In the genomic region with DNA sequence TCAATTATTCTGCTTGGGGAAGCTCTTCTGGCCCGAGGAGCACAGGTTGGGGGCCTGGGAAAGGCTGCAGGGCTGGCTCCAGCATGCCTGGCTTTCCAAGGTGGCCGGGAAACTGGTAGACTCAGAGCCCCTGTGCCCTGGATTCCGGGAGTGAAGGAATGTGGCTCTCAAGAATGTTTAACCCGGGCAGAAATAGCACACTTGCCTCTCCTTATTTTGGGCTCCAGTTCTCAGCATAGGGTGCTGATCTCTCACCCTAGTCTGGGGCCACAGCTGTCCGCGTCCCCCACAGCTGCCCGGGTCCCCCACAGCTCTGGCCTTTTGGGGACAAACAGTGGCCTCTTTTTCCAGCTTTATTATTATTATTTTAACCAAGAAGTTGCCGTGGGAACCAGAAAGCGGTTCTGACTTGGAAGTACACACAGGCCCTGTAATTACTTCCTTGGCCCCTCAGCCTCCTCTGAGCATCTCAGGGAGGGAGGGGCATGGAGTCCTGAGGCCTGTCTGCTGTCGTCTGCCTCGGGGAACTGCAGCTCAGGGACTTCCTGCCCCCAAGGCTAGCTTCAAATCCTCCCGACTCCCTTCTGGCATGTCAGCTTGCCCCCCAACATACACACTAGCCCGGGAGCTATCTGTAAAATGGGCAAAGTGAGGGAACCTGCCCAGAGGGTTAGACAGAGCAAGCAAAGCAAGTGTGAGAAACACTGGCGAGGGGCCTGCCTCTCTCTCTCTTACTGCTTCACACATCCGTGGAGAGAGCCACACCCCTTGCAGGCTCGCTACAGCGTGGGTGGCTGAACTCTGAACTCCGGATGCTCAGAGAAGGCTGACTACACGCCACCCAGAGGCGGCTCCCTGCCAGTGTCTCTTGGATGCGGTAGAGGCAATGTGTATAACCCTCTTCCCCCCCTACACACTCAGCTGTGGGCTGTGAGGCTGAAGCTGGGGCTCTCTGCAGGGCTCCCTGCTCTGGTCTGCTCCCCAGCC, we compare ENCODE assay signal across 8 mouse cellular contexts. TPM values are rescaled to one million over a fixed set of nuclear protein-coding genes. Genes with fewer than 3 reads are reported as not detected.
A peak's percentile ranks its signal among the peaks of the same experiment; 100 is the strongest.
DNase-seq lines count a peak whose midpoint lies in the region; ATAC-seq and TF ChIP-seq lines count a peak whose summit lies in the region.

No protein-coding gene starts in this region.

- H3K4me2 ChIP-seq in forebrain, embryonic 15.5 days (replicated peaks), result no peak overlapping the region

- no peaks in the 10 kb centered on the region for H3K27me3 ChIP-seq in ES-Bruce4 (ENCODE audit: control insufficient read depth, insufficient read depth, low read length, poor library complexity, severe bottlenecking)
- no peaks in the 10 kb centered on the region for H3K27me3 ChIP-seq in forebrain, embryonic 15.5 days

- no peaks in the 10 kb centered on the region for H3K36me3 ChIP-seq in ES-Bruce4 (ENCODE audit: control insufficient read depth, insufficient read depth, low read length, poor library complexity, severe bottlenecking)
- H3K36me3 ChIP-seq in forebrain, embryonic 15.5 days, result no peaks in the 10 kb centered on the region

- peak; percentile 78 for DNase-seq in heart, postnatal 4 days
- DNase-seq in layer of hippocampus, adult 8-10 months (ENCODE audit: low spot score in 2 of 2), result peak; percentile 69 to 73
- peak; percentile 84 for DNase-seq in lung, postnatal 10 days
- peak; percentile 76 for DNase-seq in retina, embryonic 14.5 days (ENCODE audit: low spot score)
- peak; percentile 89 for DNase-seq in thymus, postnatal 25 days

- no peak overlapping the region for H3K27ac ChIP-seq in ES-Bruce4 (ENCODE audit: insufficient read depth, low read length)
- peak overlapping the region; percentile 82 for H3K27ac ChIP-seq in brown adipose tissue, adult 24 weeks (replicated peaks; ENCODE audit: low read depth, low read length)
- peak overlapping the region; percentile 19 for H3K27ac ChIP-seq in forebrain, embryonic 15.5 days (replicated peaks)

- TF ChIP-seq CTCF in ES-Bruce4 (IDR thresholded peaks at IDR 0.05; ENCODE audit: low read depth, low read length), result peak; percentile 49

- no peak overlapping the region for H3K9ac ChIP-seq in ES-Bruce4 (ENCODE audit: low read depth, poor library complexity, severe bottlenecking)
- H3K9ac ChIP-seq in forebrain, embryonic 15.5 days (replicated peaks), result no peak overlapping the region

- peaks cover 2% of the 10 kb centered on the region for H3K4me1 ChIP-seq in ES-Bruce4 (ENCODE audit: control insufficient read depth, insufficient read depth, low read length)
- 0 out of 2 replicates have a peak, but pooled peaks cover 3% of the 10 kb centered on the region for H3K4me1 ChIP-seq in brown adipose tissue, adult 24 weeks (ENCODE audit: control insufficient read depth, insufficient read depth, insufficient read length, low read length)
- H3K4me1 ChIP-seq in forebrain, embryonic 15.5 days, result peaks cover 62% of the 10 kb centered on the region

- H3K4me3 ChIP-seq in ES-Bruce4 (ENCODE audit: low read depth, low read length), result no peak overlapping the region
- 0 out of 2 replicates have a peak overlapping the region, but pooled peaks have one; percentile 11 for H3K4me3 ChIP-seq in brown adipose tissue, adult 24 weeks (ENCODE audit: insufficient read depth, low read depth, low read length)
- H3K4me3 ChIP-seq in forebrain, embryonic 15.5 days, result no peak overlapping the region

- no peak for TF ChIP-seq EP300 in ES-Bruce4 (IDR thresholded peaks at IDR 0.05; ENCODE audit: insufficient read depth, low read depth, low read length)

- peak; percentile 46; the same call in 1 of the 2 replicates for ATAC-seq in forebrain, embryonic 15.5 days (replicated peaks)

- no peaks in the 10 kb centered on the region for H3K9me3 ChIP-seq in ES-Bruce4 (replicated peaks; ENCODE audit: control insufficient read depth, insufficient read depth, low read length, poor library complexity, severe bottlenecking)
- no peaks in the 10 kb centered on the region for H3K9me3 ChIP-seq in forebrain, embryonic 15.5 days

- WGBS in forebrain, embryonic 15.5 days, result 20% methylated on average over 21 of the region's 21 CpGs

- TF ChIP-seq POLR2A in ES-Bruce4 (IDR thresholded peaks at IDR 0.05; ENCODE audit: insufficient read depth, low read length), result no peak

RNA-seq across cellular contexts. Expression of a gene that starts 10.6 kb away (rescaled TPM):
- polyA plus RNA-seq in ES-Bruce4 (2011; ENCODE audit: insufficient read depth, insufficient read length, low read depth, missing spikeins), result 6.2 and 9.7 TPM in 2 replicates
- polyA plus RNA-seq in brown adipose tissue, adult 24 weeks (2012; ENCODE audit: insufficient read depth, insufficient read length, missing spikeins), result 0.25 and 0.67 TPM in 2 replicates
- 115 and 116 TPM in 2 replicates for polyA plus RNA-seq in forebrain, embryonic 15.5 days (2015; fragmentation: Nextera tagmentation; extraction: Ambion mirVana)
- 10 to 100 TPM; 23.8 to 34.2 TPM for total RNA-seq in heart, postnatal 4 days (2021)
- 100 to 1,000 TPM; 243 to 310 (median 283) TPM for total RNA-seq in layer of hippocampus, adult 8-10 months (2022)

RNA-seq across cellular contexts. Expression of a gene that starts 58.0 kb away (rescaled TPM):
- 2.7 and 2.9 TPM in 2 replicates for polyA plus RNA-seq in ES-Bruce4 (2011; ENCODE audit: insufficient read depth, insufficient read length, low read depth, missing spikeins)
- polyA plus RNA-seq in brown adipose tissue, adult 24 weeks (2012; ENCODE audit: insufficient read depth, insufficient read length, missing spikeins), result 3.3 and 5.4 TPM in 2 replicates
- 0.19 and 0.22 TPM in 2 replicates for polyA plus RNA-seq in forebrain, embryonic 15.5 days (2015; fragmentation: Nextera tagmentation; extraction: Ambion mirVana)
- 1 to 10 TPM; 1.7 to 2.9 TPM for total RNA-seq in heart, postnatal 4 days (2021)
- total RNA-seq in layer of hippocampus, adult 8-10 months (2022), result under 1 TPM; 0.17 to 0.34 (median 0.23) TPM

Comparison
In these comparisons a context has a peak if more than half of its experiments do, and no peak if none do; other contexts are left out.
1. RNA of a gene that starts 10.6 kb away (polyA plus RNA-seq): 115 to 116 TPM in forebrain, embryonic 15.5 days; 6.2 to 9.7 TPM in ES-Bruce4 and 0.25 to 0.67 TPM in brown adipose tissue, adult 24 weeks; every median in the first group is over 10 times any median in the second.
2. Peak in every context shown above with its lines, with median percentiles within 50 percentile points of each other: DNase-seq.